Mouse (Mus musculus) testis, adult 2 months (tissue): ENCODE measurements around the gene Sdc4. TPM values are rescaled to one million over a fixed set of nuclear protein-coding genes. Genes with fewer than 3 reads are reported as not detected.

ENCODE experiments used
- H3K27ac ChIP-seq: fragments of 200-500 bp; 2 replicates; pipeline ENCODE4 v1.5.1; 2012; ENCODE audit warnings: low read depth, low read length; ENCODE audit not compliant: control insufficient read depth, insufficient read depth
- H3K27me3 ChIP-seq: fragments of 200-500 bp; 2 replicates; pipeline ENCODE4 v1.6.1; 2012; ENCODE audit warnings: mild to moderate bottlenecking, low read length, moderate library complexity; ENCODE audit not compliant: control insufficient read depth, insufficient read depth
- H3K36me3 ChIP-seq: fragments of 200-500 bp; 2 replicates; pipeline ENCODE4 v1.6.1; 2012; ENCODE audit warnings: mild to moderate bottlenecking, low read length; ENCODE audit not compliant: control insufficient read depth, insufficient read depth
- H3K4me1 ChIP-seq: fragments of 200-500 bp; 2 replicates; pipeline ENCODE4 v1.6.1; 2012; ENCODE audit warnings: low read length; ENCODE audit not compliant: control insufficient read depth, insufficient read depth
- H3K4me3 ChIP-seq: fragments of 200-500 bp; 2 replicates; pipeline ENCODE4 v1.5.1; 2012; ENCODE audit warnings: low read depth, mild to moderate bottlenecking, low read length, moderate library complexity, mixed read lengths; ENCODE audit not compliant: control insufficient read depth
- CTCF ChIP-seq: fragments of 200-500 bp; IDR thresholded peaks from 2 replicates; pipeline ENCODE4 v1.5.1; 2012; ENCODE audit warnings: low read depth, mild to moderate bottlenecking, inconsistent platforms, low read length, moderate library complexity; ENCODE audit not compliant: control insufficient read depth, insufficient read depth, insufficient replicate concordance
- POLR2A ChIP-seq: fragments of 200-500 bp; IDR thresholded peaks from 2 replicates; pipeline ENCODE4 v1.6.1; 2012; ENCODE audit warnings: low read depth, mild to moderate bottlenecking, inconsistent platforms, low read length, moderate library complexity; ENCODE audit not compliant: control insufficient read depth
- polyA plus RNA-seq: library from polyadenylated mRNA; depleted of rRNA; stranded (reverse); fragments of >200 nt; gene quantifications from 2 replicates; pipeline ENCODE4 v1.2.3, GENCODE M21; 2012

Gene Sdc4
- polyA plus RNA-seq, 1 experiment = 16.6 TPM

DNA sequence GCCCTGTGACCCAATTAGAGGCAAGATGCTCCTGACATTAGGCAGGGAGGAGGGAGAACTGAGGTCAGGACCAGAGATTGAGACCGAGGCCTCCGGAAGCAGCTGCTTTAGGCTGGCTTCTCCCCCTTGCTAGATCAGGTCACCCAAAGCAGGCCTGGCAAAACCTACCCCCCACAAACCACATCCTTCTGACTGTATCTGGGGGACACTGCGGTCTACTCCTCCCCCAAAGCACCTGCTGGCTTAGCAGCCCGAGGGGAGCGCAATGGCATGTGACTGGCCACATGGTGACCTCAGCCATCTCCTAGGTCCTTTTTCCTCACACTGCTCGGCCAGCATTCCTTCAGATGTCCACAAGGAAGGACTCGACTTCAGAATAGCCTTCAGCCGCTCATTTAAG is 2.5 kb downstream of the Sdc4 start:
- Histone ChIP-seq H3K27ac (no peak overlapping the region), H3K4me1 (peaks cover 7% of the 10 kb centered on the region; the same call in 1 of the 2 replicates), H3K27me3 (no peaks in the 10 kb centered on the region), H3K36me3 (no peaks in the 10 kb centered on the region), H3K4me3 (no peak overlapping the region; the same call in 1 of the 2 replicates)
- no peak for TF ChIP-seq CTCF

DNA sequence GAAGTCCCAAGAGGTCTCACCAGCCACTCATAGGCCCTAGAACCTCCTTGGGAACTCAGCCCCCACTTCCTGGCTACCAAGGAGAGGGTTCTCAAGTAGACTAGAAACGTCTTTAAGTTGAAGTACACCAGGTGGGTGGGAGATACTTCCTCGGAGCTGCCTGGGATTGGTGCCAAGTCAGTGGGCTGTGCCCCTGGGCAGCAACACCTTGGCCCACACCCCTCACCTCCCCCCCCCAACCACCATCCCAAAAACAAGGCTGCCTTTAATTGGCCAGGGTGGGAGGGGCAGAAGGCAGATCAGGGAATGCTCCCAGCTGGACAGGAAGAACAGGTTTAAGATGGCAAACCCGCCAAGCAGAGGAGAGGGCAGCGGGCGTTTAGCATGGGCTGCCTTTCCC is 3.4 kb downstream of the Sdc4 start:
- no peak overlapping the region for H3K4me3 ChIP-seq
- peaks cover 7% of the 10 kb centered on the region; the same call in 1 of the 2 replicates for H3K4me1 ChIP-seq

GRCm38 (mm10) chr2:164439001-164439421 is 4.7 kb downstream of the Sdc4 start:
- Histone ChIP-seq H3K36me3 (no peaks in the 10 kb centered on the region), H3K27ac (peak overlapping the region; percentile 5; the same call in 1 of the 2 replicates), H3K4me1 (peaks cover 7% of the 10 kb centered on the region), H3K27me3 (no peaks in the 10 kb centered on the region), H3K4me3 (no peak overlapping the region)
- TF ChIP-seq CTCF (no peak), POLR2A (no peak)

More for the DNA sequence above, 3.4 kb downstream of the Sdc4 start:
- TF ChIP-seq POLR2A = no peak
- no peak for TF ChIP-seq CTCF
- H3K27me3 ChIP-seq = no peaks in the 10 kb centered on the region
- H3K27ac ChIP-seq = no peak overlapping the region
- no peaks in the 10 kb centered on the region for H3K36me3 ChIP-seq

- TF ChIP-seq POLR2A (no peak), CTCF (no peak)
- H3K27me3 ChIP-seq = no peaks in the 10 kb centered on the region
- H3K27ac ChIP-seq = no peak overlapping the region
- H3K4me3 ChIP-seq = no peak overlapping the region
- H3K36me3 ChIP-seq = no peaks in the 10 kb centered on the region
- H3K4me1 ChIP-seq = peaks cover 4% of the 10 kb centered on the region
Observed at GRCm38 (mm10) chr2:164438257-164438656, 5.4 kb downstream of the Sdc4 start.

DNA sequence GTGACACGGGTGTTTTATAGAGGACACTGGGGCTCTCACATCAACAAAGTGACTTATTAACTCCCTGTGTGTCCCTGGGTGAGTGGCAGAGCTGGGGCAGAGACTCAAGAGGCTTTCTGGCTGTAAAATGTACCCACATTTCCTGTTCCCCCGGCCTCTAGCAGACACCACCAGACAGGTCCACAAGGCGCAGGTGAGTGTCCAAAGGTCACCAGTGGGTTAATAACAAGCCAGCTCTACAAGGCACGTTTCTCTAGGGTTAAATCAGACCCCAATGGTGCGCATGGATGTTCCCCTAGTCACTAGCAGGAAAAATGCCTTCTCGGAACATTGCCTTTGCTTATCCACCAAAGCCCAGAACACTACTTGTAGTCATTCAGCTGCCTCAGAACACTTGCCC is 6.0 kb downstream of the Sdc4 start:
- Histone ChIP-seq H3K27ac (no peak overlapping the region), H3K36me3 (no peaks in the 10 kb centered on the region), H3K27me3 (no peaks in the 10 kb centered on the region), H3K4me1 (peaks cover 5% of the 10 kb centered on the region), H3K4me3 (no peak overlapping the region)
- TF ChIP-seq CTCF (no peak), POLR2A (no peak)

DNA sequence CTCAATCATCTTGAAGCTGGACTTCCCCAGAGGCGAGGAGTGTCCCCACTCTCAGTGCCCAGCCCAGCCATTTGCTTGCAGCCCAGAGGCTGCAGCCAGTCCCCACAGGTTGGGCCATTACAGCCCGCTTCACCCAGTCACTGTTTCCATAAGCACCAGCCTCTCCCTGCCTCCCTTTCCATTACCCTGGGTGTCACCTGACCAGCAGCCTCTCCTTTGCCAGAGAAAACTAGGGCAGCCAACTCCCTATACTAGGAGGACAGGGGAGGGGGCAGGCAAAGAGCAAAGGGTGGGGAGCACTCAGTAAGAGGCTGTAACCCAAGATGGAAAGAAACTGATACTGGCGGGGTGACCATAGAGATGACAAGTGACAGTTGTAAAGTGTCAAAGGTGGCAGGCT is 6.7 kb downstream of the Sdc4 start:
- TF ChIP-seq CTCF (no peak), POLR2A (no peak)
- peaks cover 10% of the 10 kb centered on the region for H3K4me1 ChIP-seq
- H3K27me3 ChIP-seq = no peaks in the 10 kb centered on the region
- no peaks in the 10 kb centered on the region for H3K36me3 ChIP-seq
- H3K4me3 ChIP-seq = no peak overlapping the region
- no peak overlapping the region for H3K27ac ChIP-seq

DNA sequence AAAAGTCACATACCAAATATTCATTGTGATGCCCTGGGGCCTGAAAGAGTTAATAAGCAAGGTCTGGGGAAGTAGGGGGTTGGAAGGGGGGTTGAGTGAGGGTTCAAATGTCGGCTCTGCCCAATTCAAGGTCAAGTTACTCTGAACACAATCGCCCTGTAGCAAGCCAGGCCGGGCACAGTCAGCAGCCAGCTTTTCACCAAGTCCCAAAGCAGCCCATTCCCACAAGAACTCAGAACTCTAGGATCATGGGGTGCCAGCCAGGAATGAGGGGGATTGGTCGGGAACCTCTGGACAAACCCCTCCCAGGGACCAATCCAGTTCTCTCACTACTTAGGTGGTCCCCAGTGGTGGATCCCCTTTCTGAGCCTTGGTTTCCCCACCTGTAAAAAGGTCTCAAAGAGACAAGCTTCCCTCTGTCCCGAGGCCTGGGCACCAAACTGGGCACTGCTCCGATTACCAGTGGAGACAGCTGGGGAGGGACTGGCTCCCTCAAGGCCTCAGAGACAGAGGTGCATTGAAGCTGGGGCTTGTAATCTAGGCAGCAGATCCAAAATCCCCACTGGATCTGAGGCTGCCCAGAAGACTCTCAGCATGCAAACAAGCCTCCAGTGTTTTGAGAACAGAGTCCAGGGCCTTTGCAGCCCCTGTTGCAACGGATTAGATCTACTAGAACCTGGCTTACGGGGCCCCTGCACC is 7.3 kb downstream of the Sdc4 start:
- no peak overlapping the region for H3K4me3 ChIP-seq

More for the DNA sequence above, 7.3 kb downstream of the Sdc4 start:
- no peak for TF ChIP-seq POLR2A
- TF ChIP-seq CTCF = no peak
- Histone ChIP-seq H3K27ac (no peak overlapping the region), H3K36me3 (no peaks in the 10 kb centered on the region), H3K4me1 (peaks cover 15% of the 10 kb centered on the region), H3K27me3 (no peaks in the 10 kb centered on the region)
